Mouse (Mus musculus) left cerebral cortex, postnatal 14 days (tissue): ENCODE measurements at regions not wholly inside any gene's neighbourhood (a gene's known extent, or its start where the extent isn't known, plus 50 kb on each side); places are given as distances from the start of the nearest gene placed in this dataset.
"Not testable (repeated sequence)": the region's sequence is repeated elsewhere in the genome, so short reads cannot be mapped to it uniquely, and the experiment has no call there.

ENCODE experiments used
- DNase-seq, 2 experiments: peaks; one replicate each; pipeline ENCODE4 v3.0.0; 2021 to 2022; ENCODE audit warnings: low spot score in 2 of 2, mixed read lengths in 1 of 2
- intact Hi-C: fragments of 180-260 bp; cut with DNase I; formaldehyde crosslinking; loops from one replicate; pipeline ENCODE4 v1.15.1; 2025

DNA sequence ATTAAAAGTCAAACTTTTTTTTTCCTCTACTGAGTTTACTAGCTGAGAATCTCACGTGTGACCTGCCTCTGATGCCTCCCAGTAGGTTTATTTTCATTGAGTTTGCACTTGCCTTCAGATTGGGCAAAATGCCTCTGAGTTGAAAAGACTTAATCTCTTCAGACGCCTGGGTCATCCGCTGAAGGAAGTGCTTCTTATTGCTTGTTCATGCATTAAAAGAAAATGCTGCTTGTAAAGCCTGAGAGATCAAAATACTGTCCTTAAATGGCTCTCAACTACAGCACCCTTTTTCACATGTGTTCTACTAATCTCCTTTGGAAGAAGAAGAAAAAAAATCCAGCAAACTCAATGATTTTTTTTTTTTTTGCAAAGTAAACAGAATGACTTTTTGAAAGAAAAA, 351.5 kb downstream of the Kcnh5 start:
- intact Hi-C loops = no loop called here
- no peak for DNase-seq

DNA sequence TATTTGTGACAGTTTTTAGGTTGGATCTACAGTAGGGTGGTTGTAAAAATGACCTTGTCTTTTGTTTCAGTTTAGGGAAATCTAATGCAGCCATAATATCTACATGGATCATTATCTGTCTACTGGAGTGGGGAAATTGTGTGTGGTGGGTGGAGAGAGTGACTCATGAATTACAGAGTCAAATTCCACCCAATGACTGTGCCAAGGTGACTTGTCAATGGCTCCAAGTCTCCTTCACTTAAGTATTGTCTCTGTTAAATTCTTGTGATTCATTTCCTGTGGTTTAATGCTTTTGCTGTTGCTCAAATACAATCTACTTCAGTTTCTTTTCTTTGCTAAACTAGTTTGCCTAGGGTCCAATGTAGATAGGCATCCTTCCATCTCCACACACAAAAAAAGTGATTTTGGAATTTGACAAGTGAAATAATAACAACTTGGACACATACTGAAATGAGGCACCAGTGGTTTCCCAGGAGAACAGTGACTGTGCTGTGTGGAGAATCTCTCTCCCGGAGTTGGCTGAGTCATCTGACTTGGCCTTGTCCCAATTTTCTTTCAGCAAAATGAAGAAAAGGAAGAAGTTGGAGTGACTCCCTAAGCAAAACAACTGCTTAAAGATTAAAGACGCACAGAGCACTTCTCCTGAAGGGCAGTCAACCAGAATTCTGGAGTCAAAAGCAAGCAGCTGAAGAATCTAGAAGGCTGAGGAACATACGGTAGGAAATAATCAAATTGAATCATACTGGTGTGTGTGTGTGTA, 352.2 kb downstream of the Kcnh5 start:
- intact Hi-C loops = no loop called here
- DNase-seq = peak; percentile 48 to 59

DNA sequence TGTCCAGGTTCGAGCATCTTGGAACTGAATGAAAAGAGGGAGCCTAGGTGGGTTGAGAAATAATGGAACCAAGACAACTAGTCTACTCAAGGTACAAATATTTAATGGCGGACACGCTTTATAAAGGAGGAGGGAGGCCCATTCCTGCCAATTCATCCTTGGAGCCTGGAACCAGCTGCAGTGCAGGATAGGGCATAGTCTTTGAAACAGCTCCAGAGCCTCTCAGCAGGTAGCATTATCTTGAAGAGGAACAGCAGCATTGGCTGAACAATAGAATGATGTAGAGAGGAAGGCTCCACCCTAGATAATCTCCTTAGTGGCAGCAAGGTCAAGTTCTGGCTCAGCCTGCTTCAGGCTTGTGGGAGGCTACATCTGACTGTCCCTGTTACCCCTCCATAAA, 361.0 kb downstream of the Kcnh5 start:
- DNase-seq, intact Hi-C loops: not testable (repeated sequence)

DNA sequence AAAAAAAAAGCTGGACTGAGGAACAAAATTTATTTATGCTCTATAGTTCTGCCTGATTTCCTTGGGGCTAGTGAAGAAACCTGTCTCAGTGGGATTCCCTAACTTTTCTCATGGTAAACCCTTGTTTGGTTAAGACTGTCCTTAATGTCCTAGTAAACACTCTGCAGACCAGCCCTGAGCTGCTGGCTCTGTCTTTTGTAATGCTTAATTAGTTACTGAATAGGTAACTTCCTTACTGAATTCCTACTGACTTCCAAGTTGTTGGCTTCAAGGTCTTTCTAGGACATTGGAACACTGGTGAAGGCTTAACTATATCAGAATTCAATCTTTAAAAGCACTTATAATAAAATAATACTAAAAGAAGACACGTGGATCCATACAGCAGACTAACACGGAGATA, 368.6 kb downstream of the Kcnh5 start:
- intact Hi-C loops, DNase-seq: not testable (repeated sequence)

DNA sequence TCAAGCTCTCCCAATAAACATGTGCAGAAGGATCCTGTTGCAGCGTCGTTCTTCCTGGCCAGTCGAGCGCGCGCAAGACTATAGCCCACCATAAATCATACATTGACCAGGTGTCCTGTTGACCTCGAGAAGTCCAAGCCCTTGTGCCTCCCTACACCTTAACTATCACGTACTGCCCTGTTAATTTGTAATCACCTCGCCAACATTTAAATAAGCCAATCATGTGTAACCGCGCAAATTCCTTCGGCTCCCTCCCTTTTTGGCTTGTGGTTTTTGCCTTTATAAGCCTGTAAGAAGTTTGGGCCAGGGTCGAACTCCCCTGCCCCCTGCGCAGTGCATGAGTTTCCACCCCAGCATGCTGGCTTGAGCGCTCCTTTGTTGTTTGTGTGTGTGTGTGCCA, 369.2 kb downstream of the Kcnh5 start:
- intact Hi-C loops, DNase-seq: not testable (repeated sequence)

DNA sequence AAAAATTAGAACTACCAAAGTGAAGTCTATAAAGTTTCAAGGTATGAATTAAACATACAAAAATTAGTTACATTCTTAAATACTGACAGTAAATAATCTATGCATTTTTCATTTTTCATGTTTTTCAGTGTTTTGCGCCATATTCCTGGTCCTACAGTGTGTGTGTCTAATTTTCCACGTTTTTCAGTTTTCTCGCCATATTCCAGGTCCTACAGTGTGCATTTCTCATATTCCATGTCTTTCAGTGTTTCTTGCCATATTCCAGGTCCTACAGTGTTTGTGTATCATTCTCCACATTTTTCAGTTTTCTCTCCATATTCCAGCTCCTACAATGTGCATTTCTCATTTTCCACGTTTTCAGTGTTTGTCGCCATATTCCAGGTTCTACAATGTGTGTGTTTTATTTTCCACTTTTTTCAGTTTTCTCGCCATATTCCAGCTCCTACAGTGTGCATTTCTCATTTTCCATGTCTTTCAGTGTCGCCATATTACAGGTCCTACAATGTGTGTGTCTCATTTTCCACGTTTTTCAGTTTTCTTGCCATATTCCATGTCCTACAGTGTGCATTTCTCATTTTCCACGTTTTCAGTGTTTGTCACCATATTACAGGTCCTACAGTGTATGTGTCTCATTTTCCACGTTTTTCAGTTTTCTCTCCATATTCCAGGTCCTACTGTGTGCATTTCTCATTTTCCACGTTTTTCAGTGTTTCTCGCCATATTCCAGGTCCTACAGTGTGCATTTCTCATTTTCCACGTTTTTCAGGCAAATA, 373.2 kb downstream of the Kcnh5 start:
- intact Hi-C loops = no loop called here
- no peak for DNase-seq

DNA sequence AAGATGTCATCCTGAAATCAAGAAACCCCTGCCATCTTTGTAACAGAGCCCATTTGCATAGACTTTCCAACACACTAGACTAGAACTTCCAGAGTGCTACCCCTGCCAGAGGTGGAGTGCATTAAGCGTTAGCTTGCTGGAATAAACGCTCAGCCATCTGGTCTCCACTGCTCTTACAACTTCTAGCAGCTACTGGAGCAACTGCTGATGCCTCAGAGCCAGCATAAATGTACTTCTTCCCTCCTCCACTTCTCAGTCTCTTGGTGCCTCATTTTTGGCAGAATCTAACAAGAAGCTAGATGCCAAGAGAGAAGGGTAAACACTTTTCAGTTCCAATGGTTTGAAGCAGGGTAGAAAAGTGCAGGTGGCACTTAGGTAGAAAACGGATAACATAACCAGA, 385.1 kb downstream of the Kcnh5 start:
- DNase-seq = peak; percentile 23 to 57
- intact Hi-C loops = no loop called here

DNA sequence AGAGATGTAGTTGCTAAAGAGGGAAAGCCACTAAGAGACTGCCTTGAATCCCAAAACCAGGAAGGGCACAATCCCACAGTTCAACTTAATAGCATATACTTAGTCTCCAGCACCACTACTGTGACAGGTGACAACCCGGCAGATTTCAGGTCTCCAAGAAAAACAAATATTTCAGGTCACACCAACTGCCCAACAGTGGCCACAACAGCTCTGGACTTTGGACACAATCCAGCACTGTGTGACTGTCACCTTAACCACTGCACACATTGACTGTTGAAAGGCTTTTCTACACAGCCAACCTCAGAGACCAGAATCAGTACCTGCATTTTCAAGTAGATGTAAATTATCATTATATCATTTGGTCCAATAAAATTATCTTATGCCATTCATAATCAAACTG, 414.8 kb downstream of the Kcnh5 start:
- DNase-seq = no peak
- intact Hi-C loops = no loop called here

DNA sequence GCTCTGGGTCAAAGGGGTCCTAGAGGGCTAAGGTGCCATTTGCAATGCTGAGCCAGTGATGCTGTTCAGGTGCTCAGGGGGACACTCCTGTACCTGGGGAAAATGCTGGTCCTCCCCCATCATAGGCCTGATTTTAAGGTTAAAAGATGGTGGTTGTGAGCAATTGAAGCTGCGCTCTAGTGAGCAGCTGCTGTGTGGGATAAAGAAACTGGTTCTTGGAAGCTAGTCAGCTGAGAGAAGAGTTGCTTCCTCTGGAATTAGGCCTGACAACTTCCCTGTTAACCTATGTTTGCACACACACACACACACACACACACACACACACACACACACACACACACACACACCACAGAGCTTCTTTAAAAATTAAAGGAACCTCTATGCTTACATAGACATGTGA, 428.9 kb upstream of the Gm11042 start:
- DNase-seq = peak; percentile 3 to 27
- intact Hi-C loops = no loop called here

DNA sequence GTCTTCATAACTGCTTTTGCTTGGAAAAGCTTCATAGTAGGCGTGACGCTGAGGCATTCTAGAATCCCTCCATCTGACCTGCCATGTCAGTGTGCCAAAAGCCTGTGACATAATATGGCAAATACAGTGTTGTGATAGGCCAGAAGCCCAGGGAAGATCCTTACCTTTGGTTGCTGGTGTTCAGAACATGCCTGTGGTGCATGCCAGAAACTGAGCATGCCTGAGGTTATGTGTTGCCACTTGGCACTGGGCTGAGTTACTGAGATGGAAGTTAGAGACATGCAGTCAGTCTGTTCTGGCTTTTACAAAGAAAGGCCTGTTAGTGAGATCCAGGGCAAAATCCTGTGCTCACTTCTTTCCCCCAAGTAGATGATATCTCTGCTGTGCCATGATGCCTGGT, 412.7 kb upstream of the Gm11042 start:
- intact Hi-C loops = no loop called here
- no peak for DNase-seq

DNA sequence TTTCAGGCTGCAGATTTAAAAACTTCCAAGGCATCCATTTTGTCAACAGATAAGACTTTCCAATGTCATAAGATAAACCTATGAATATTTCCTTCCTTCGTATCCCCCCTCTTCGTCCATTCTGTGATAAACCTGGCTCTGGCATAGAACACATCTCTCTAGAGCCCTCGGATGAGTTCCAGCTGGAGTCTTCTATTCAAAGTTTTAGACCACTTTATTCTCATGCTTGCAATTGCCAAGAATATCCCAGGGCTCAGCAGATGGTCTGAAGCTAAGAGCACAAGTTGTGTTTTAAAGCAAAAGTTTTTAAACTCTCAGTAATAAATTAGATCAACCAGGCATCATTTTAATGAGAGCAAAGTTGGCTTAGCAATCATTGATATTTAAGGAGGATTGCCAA, 363.0 kb upstream of the Gm11042 start:
- intact Hi-C loops = loop anchor here (10.0 kb wide), 1 partner anchor 224 kb away; no protein-coding TSS in a partner anchor
- DNase-seq = peak; percentile 28 to 34

DNA sequence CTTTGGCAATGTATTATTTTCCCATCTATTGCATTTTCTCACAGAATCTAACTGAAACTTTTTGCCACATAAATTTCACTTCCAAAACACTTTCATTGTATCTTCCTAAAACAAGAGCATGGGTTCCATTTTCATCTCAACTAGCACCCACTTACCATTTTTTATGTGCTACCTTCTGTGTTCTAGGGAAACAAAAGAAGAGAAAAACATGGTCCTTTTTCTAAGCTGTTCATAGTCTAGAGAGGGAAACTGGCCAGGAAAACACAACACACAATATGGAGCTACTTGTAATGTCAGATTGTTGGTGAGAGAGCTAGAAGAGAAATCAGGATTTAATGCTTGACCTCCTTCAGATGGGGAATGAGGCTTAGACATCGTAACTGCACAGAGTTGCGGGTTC, 361.6 kb upstream of the Gm11042 start:
- intact Hi-C loops = loop anchor here (10.0 kb wide), 1 partner anchor 223 kb away; no protein-coding TSS in a partner anchor
- no peak for DNase-seq

DNA sequence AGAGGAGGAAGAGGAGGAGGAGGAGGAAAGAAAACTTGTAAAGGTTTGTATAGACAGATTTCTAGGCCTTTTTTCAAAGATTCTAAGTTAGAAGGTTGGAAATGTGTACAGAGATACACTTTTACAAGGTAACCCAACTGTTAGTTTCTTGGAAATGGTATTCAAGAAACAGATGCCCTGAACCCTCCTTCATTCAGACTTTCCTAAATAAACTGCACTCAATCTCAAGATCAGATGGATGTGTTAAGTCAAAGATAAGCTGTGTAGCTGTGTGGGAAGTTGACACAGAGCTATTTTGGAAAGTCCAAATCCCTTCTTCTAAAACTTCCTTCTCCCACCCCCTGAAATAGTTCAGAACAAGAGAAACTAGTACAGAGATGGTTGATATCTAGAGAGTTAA, 342.2 kb upstream of the Gm11042 start:
- DNase-seq = no peak
- intact Hi-C loops = no loop called here

DNA sequence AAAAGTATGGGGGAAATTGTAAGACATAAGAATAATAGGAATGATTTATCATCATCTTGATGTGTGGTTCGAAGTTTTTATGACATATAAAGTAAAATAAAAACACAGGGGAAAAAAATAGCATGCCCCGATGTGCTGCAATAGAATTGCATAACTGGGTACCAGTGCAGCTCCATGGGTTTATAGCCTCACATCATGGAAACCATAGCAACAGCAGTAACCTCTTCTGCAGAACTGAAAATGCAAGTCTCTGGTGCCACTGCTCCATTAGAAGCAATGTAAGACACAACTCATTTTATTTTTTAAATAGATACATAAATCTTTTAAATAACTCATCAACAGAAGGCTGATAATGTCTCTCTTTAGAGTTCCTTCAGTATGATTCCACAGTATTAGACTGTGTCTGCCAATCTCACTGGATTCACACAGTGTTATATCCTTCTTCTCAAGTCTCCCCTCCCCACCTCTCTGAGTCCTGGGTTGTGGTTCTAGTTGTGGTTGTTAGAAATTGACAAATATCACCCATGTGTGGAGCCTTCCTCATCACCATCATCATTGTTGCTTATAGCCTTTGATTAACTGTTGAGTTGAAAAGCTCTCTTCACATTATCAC, 340.9 kb upstream of the Gm11042 start:
- DNase-seq = peak; percentile 11 to 41
- intact Hi-C loops = no loop called here

DNA sequence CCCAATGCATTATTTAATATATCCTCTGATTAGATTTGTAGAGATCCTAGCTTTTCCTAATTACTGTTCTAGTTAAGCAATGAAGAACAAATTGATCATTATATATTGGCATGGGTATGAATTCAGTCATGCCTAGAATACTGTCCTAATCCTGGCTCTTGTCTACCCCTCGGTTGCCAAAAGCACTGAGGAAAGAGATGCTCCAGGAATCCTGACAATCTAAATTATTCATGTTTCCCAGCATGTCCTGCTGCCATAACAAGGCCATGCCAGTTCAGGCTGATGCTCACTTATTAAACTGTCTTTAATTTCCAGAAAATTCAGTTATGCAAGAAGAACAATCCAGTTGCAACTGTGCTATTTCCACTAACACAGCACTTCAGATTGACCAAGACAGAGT, 335.1 kb upstream of the Gm11042 start:
- intact Hi-C loops = no loop called here
- DNase-seq = no peak

DNA sequence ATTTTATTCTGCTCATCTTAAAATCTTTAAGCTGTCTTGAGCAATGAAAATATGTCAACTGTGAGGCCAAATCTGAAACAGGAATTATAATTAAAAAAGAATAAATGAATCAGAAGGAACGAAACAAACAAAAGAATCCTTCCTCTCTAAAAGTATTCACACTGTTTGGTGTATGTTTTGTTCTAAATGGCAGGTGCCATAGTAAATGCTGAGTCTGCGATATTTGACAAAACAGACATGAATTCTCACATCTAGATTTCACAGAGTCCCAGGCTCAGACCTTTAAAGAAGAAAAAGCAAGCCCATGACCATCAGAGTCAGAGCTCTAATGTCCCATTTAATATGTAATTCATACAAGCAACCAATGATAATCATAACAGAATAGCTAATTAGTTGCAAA, 316.6 kb upstream of the Gm11042 start:
- DNase-seq = no peak
- intact Hi-C loops = no loop called here

DNA sequence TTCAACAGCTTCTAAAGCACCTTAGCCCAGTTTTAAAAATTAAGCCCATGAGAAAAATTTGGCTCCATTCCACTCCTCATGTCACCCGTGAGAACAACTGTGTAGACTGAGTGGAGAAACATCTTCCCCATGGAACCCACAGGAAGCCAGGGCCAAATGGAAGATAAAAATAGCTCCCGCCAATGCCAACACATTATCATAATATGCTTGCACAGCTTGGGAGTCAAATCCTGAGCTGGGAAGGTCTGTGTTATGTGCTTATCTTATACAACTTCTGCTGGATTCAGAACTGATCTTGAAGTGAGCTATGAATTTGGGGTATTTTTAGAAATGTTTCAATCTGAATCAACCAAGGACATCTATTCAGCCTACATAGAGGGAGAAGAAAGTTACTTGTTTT, 279.0 kb upstream of the Gm11042 start:
- intact Hi-C loops = no loop called here
- DNase-seq = peak; percentile 11 to 61

DNA sequence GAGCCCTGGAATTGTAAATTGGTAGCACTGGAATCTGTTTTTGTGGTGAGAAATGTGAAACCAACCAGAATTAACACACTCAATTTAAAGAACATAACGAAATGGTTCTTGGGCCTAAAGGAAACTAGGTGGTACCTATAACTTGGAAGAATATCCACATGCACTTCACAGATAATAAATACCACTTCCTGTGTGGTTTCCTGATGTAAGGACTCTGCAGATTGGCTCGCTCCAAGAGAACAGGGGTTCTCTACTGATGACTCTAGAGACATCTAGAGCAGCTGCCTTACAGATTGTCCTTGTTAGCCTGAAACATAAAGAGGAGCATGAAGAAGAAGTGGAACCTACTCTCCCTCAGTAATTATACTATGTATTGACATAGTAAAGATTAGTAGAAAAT, 238.4 kb upstream of the Gm11042 start:
- intact Hi-C loops = no loop called here
- no peak for DNase-seq

DNA sequence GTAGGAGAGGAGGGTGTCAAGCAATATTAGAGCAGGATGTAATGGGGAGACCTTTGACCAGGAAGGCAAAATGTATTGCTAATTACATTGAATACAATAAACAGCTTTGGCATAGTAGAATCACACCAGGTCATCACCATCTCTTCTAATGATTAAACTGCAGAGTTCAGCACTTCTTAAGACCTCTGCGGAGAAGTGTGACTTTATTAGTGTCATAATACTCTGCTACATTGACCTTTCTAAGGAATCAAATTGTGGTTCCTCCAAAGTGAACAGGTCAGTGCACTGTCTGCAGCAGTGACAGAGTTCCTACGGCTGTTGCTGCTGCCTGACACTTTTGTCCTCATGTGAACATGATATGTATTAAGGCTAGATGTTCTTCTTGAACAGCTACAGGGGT, 228.0 kb upstream of the Gm11042 start:
- no peak for DNase-seq
- intact Hi-C loops = no loop called here

DNA sequence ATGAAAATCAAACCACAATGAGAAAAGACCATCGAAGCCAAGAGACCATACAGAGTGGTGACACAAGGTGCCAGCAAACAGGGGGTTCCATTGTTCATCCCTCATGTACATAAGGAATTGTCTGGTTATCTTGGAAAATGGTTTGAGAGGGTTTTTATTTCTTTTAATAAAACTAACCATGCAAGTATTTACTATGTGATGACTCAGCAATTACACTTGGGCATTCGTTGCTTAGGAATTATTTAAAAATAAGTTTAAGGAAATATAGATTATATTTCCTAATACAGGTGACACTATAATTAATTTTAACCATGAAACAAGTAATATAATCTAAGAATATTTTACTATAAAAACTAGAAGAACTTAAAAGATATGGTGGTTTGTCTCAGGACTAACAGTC, 218.7 kb upstream of the Gm11042 start:
- intact Hi-C loops = no loop called here
- DNase-seq = no peak
